Comparison of ENCODE assay signal across 15 mouse cellular contexts in genomic region chr5:123696244-123696643, GRCm38 (mm10).
"Had no signal": no experiment of that assay in that cellular context is flagged by ENCODE, and none has a peak within 500 bp of the region (broad histone marks: within the 10 kb centered on the region; RNA-seq: fewer than 3 reads in every experiment).

No protein-coding gene starts in this region.

- DNase-seq: kidney, postnatal 25 days; liver; liver, embryonic 13.5 days; liver, postnatal 0 days; lung, postnatal 14 days; right cerebral cortex, adult 18-20 months; right cerebral cortex, postnatal 25 days; thymus, adult 2 months; thymus, postnatal 36 days had no signal

- H3K4me2 ChIP-seq: limb, embryonic 12.5 days; liver, embryonic 13.5 days; lung, embryonic 15.5 days; midbrain, embryonic 12.5 days had no signal

- H3K9me3 ChIP-seq: limb, embryonic 12.5 days; liver, embryonic 13.5 days; lung, embryonic 15.5 days; megakaryocyte, embryonic 14.5 days; midbrain, embryonic 12.5 days had no signal

- H3K4me1 ChIP-seq: limb, embryonic 12.5 days; megakaryocyte, embryonic 14.5 days; midbrain, embryonic 12.5 days had no signal

- ATAC-seq: liver, postnatal 0 days; midbrain, embryonic 16.5 days had no signal

- H3K27ac ChIP-seq: limb, embryonic 12.5 days; liver, embryonic 13.5 days; lung, embryonic 15.5 days; macrophage; midbrain, embryonic 12.5 days had no signal

- H3K27me3 ChIP-seq: limb, embryonic 12.5 days; liver, embryonic 13.5 days; lung, embryonic 15.5 days; midbrain, embryonic 12.5 days had no signal

- H3K4me3 ChIP-seq: limb, embryonic 12.5 days; liver, embryonic 13.5 days; lung, embryonic 15.5 days; megakaryocyte, embryonic 14.5 days; midbrain, embryonic 12.5 days had no signal

- H3K9ac ChIP-seq: limb, embryonic 12.5 days; liver, embryonic 13.5 days; liver, postnatal 0 days; lung, embryonic 15.5 days; midbrain, embryonic 12.5 days had no signal
